Comparison of ENCODE assay signal across 8 mouse cellular contexts in the genomic region with DNA sequence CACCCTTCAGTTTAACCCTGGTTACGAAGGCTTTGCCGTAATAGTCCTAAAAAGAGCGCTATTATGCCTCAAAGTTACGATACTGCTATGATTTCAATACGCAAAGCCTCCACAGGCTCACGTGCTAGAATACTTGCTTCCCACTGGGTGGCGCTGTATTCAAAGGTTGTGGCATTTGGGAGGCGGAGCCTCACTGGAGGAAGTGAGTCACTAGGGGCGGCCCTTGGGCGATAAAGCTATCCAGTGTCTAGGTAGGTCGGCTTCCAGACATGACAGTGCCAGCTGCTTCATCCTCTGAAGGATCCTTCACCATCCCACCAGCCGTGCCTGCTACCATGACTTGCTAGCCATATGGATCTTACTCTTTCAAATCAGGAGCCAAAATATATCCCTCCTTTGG.
DNase-seq lines count a peak whose midpoint lies in the region; ATAC-seq and TF ChIP-seq lines count a peak whose summit lies in the region.
"Had no signal": no experiment of that assay in that cellular context is flagged by ENCODE, and none has a peak within 500 bp of the region (broad histone marks: within the 10 kb centered on the region; RNA-seq: fewer than 3 reads in every experiment).

No protein-coding gene starts in this region.

- no peak overlapping the region for H3K9ac ChIP-seq in liver, embryonic 12.5 days
- H3K9ac ChIP-seq in MEL (ENCODE audit: control insufficient read depth, low read depth, low read length, poor library complexity, severe bottlenecking) = no peak overlapping the region
- H3K9ac ChIP-seq: limb, embryonic 15.5 days had no signal

- no peaks in the 10 kb centered on the region for H3K4me1 ChIP-seq in liver, embryonic 12.5 days
- H3K4me1 ChIP-seq in MEL (ENCODE audit: control insufficient read depth in 1 of 2, insufficient read depth in 2 of 2, low read length in 2 of 2) = peaks cover 0 to 11% of the 10 kb centered on the region in 2 experiments; a peak in 2 of 4 replicates
- no peaks in the 10 kb centered on the region for H3K4me1 ChIP-seq in small intestine, adult 2 months (ENCODE audit: control insufficient read depth, insufficient read depth, insufficient read length, low read length)
- H3K4me1 ChIP-seq: limb, embryonic 15.5 days had no signal

- TF ChIP-seq POLR2A in MEL (IDR thresholded peaks at IDR 0.05; ENCODE audit: control insufficient read depth in 1 of 2, insufficient read depth in 1 of 2, low read depth in 1 of 2, low read length in 2 of 2, poor library complexity in 1 of 2) = no peak
- no peak for TF ChIP-seq POLR2A in small intestine, adult 2 months (IDR thresholded peaks at IDR 0.05; ENCODE audit: low read depth, low read length)

- ATAC-seq in liver, embryonic 12.5 days = no peak

- no peak overlapping the region for H3K4me2 ChIP-seq in liver, embryonic 12.5 days
- H3K4me2 ChIP-seq: limb, embryonic 15.5 days had no signal

- no peak overlapping the region for H3K4me3 ChIP-seq in liver, embryonic 12.5 days
- H3K4me3 ChIP-seq in MEL (ENCODE audit: control insufficient read depth in 1 of 2, insufficient read depth in 1 of 2, low read depth in 2 of 2, low read length in 2 of 2) = no peak overlapping the region
- no peak overlapping the region for H3K4me3 ChIP-seq in small intestine, adult 2 months (ENCODE audit: low read depth, low read length)
- H3K4me3 ChIP-seq: limb, embryonic 15.5 days had no signal

- 85% methylated on average over 12 of the region's 12 CpGs for WGBS in liver, embryonic 12.5 days (ENCODE audit: insufficient replicate concordance)
- 87% methylated on average over 12 of the region's 12 CpGs for WGBS in small intestine, adult 2 months

- DNase-seq in liver (peak; percentile 46), MEL (ENCODE audit: low read depth, low spot score) (peak; percentile 72)
- peak; percentile 19 for DNase-seq in adrenal gland, adult 8-10 months
- peak; percentile 59 for DNase-seq in embryo, embryonic 11 days
- peak; percentile 26 to 52 for DNase-seq in kidney, postnatal 25 days

- H3K27me3 ChIP-seq in liver, embryonic 12.5 days (replicated peaks) = no peaks in the 10 kb centered on the region
- no peaks in the 10 kb centered on the region for H3K27me3 ChIP-seq in MEL (ENCODE audit: control insufficient read depth in 1 of 2, insufficient read depth in 2 of 2, low read length in 2 of 2)
- H3K27me3 ChIP-seq in small intestine, adult 2 months (ENCODE audit: control insufficient read depth, insufficient read depth, low read length) = no peaks in the 10 kb centered on the region
- H3K27me3 ChIP-seq: limb, embryonic 15.5 days had no signal

- TF ChIP-seq CTCF in MEL (IDR thresholded peaks at IDR 0.05 in 2 of 3, conservative IDR thresholded peaks at IDR 0.05 in 1 of 3; ENCODE audit: control insufficient read depth in 1 of 3, insufficient read depth in 1 of 3, low read depth in 2 of 3, low read length in 3 of 3, poor library complexity in 1 of 3, severe bottlenecking in 1 of 3) = peak; percentile 30 to 65 (median 46); a peak in 5 of 6 replicates
- peak; percentile 50; the same call in 1 of the 2 replicates for TF ChIP-seq CTCF in small intestine, adult 2 months (IDR thresholded peaks at IDR 0.05; ENCODE audit: extremely low read depth, insufficient read length, insufficient replicate concordance, low read depth, low read length)

- no peaks in the 10 kb centered on the region for H3K9me3 ChIP-seq in liver, embryonic 12.5 days (replicated peaks)
- H3K9me3 ChIP-seq in MEL (replicated peaks; ENCODE audit: insufficient read depth, low read length) = no peaks in the 10 kb centered on the region
- H3K9me3 ChIP-seq: limb, embryonic 15.5 days had no signal

- no peak overlapping the region for H3K27ac ChIP-seq in liver, embryonic 12.5 days
- no peak overlapping the region for H3K27ac ChIP-seq in MEL (ENCODE audit: control insufficient read depth, low read depth, low read length)
- no peak overlapping the region for H3K27ac ChIP-seq in small intestine, adult 2 months (ENCODE audit: insufficient read depth, low read depth, low read length)
- H3K27ac ChIP-seq: limb, embryonic 15.5 days had no signal

- peaks cover 45% of the 10 kb centered on the region for H3K36me3 ChIP-seq in liver, embryonic 12.5 days
- H3K36me3 ChIP-seq in MEL (ENCODE audit: control insufficient read depth in 1 of 2, insufficient read depth in 2 of 2, low read length in 2 of 2) = peaks cover 0 to 8% of the 10 kb centered on the region in 2 experiments; a peak in 2 of 4 replicates
- H3K36me3 ChIP-seq in small intestine, adult 2 months (ENCODE audit: control insufficient read depth, insufficient read depth, low read length) = peaks cover 71% of the 10 kb centered on the region

- no peaks in the 10 kb centered on the region for H3K79me2 ChIP-seq in MEL (ENCODE audit: control insufficient read depth, insufficient read depth, low read length, poor library complexity)

- no peak for TF ChIP-seq EP300 in MEL (IDR thresholded peaks at IDR 0.05; ENCODE audit: low read depth in 1 of 2, low read length in 2 of 2)

- TF ChIP-seq RAD21 in MEL (IDR thresholded peaks at IDR 0.05; ENCODE audit: low read depth, low read length) = peak; percentile 64

TF ChIP-seq in MEL, 35 proteins besides CTCF, POLR2A, EP300 and RAD21:
- TF ChIP-seq CHD1 (IDR thresholded peaks at IDR 0.05; ENCODE audit: low read depth, low read length) = no peak
- TF ChIP-seq SMC3 (IDR thresholded peaks at IDR 0.05; ENCODE audit: low read depth, low read length) = peak; percentile 54

Comparison
In these comparisons a context has a peak if more than half of its experiments do, and no peak if none do; other contexts are left out.
1. DNase-seq: peak in every context shown above with its lines; median percentile 72 in MEL; 59 in embryo, embryonic 11 days; 46 in liver; 39 in kidney, postnatal 25 days; 19 in adrenal gland, adult 8-10 months.